Mouse (Mus musculus): ENCODE results near the gene Gart. TPM values are rescaled to one million over a fixed set of nuclear protein-coding genes. Genes with fewer than 3 reads are reported as not detected.

Gene Gart
- 100 to 1,000 TPM; 112 to 153 (median 129) TPM for total RNA-seq (2022)

- DNase-seq: peak; percentile 93
Measured at GRCm38 (mm10) chr16:91646681-91647419, at the start of gene Gart. TSS of gene Gart (minus strand) at chr16:91646952.

- DNase-seq: no peak
Measured at GRCm38 (mm10) chr16:91695108-91695755, 48.5 kb upstream of the Gart start.

GRCm38 (mm10) chr16:91694455-91695084 lies 47.8 kb upstream of the Gart start:
- peak; percentile 38 for DNase-seq

GRCm38 (mm10) chr16:91689791-91690190 lies 43.0 kb upstream of the Gart start:
- DNase-seq: no peak

GRCm38 (mm10) chr16:91688619-91689334 lies 42.0 kb upstream of the Gart start, which contains the start of gene Donson:
TSS of gene Donson (minus strand) at chr16:91688770.
- peak; percentile 87 for DNase-seq

GRCm38 (mm10) chr16:91688023-91688618 lies 41.4 kb upstream of the Gart start:
- no peak for DNase-seq

- DNase-seq: no peak
Measured at GRCm38 (mm10) chr16:91686369-91686768, 39.6 kb upstream of the Gart start.

GRCm38 (mm10) chr16:91685526-91685925 lies 38.8 kb upstream of the Gart start:
- no peak for DNase-seq

- DNase-seq: no peak
Measured at GRCm38 (mm10) chr16:91680656-91681055, 33.9 kb upstream of the Gart start.

GRCm38 (mm10) chr16:91678147-91678911 lies 31.6 kb upstream of the Gart start:
- DNase-seq: no peak

GRCm38 (mm10) chr16:91674500-91674899 lies 27.7 kb upstream of the Gart start:
- DNase-seq: no peak

GRCm38 (mm10) chr16:91663795-91664194 lies 17.0 kb upstream of the Gart start:
- DNase-seq: no peak

- DNase-seq: no peak
Measured at GRCm38 (mm10) chr16:91662336-91662735, 15.6 kb upstream of the Gart start.

- DNase-seq: no peak
Measured at GRCm38 (mm10) chr16:91661397-91661796, 14.6 kb upstream of the Gart start.

- DNase-seq: no peak
Measured at GRCm38 (mm10) chr16:91659798-91660197, 13.0 kb upstream of the Gart start.

- no peak for DNase-seq
Measured at GRCm38 (mm10) chr16:91658471-91658870, 11.7 kb upstream of the Gart start.

GRCm38 (mm10) chr16:91657285-91657684 lies 10.5 kb upstream of the Gart start:
- no peak for DNase-seq

- DNase-seq: no peak
Measured at GRCm38 (mm10) chr16:91655285-91655684, 8.5 kb upstream of the Gart start.

GRCm38 (mm10) chr16:91652191-91652590 lies 5.4 kb upstream of the Gart start:
- DNase-seq: no peak

- no peak for DNase-seq
Measured at GRCm38 (mm10) chr16:91649781-91650180, 3.0 kb upstream of the Gart start.

GRCm38 (mm10) chr16:91649246-91649645 lies 2.5 kb upstream of the Gart start:
- DNase-seq: no peak

GRCm38 (mm10) chr16:91648220-91648550 lies 1.4 kb upstream of the Gart start:
- DNase-seq: peak; percentile 71
